Mouse (Mus musculus) left cerebral cortex, adult 11 months (tissue): ENCODE data around the gene Frmd4a.

Experiments used
- DNase-seq: peaks from one replicate; pipeline ENCODE4 v3.0.0; 2022; ENCODE audit warnings: low spot score

Frmd4a gene

GRCm38 (mm10) chr2:4137493-4137892, 120.0 kb downstream of the Frmd4a start:
- DNase-seq, result no peak

- DNase-seq, result no peak
Measured at GRCm38 (mm10) chr2:4142221-4142950, 124.9 kb downstream of the Frmd4a start.

GRCm38 (mm10) chr2:4144424-4144823, 126.9 kb downstream of the Frmd4a start:
- DNase-seq, result no peak

GRCm38 (mm10) chr2:4152521-4153040, 135.1 kb downstream of the Frmd4a start:
- no peak for DNase-seq

GRCm38 (mm10) chr2:4153131-4153631, 135.7 kb downstream of the Frmd4a start:
- DNase-seq, result no peak

- DNase-seq, result no peak
Measured at GRCm38 (mm10) chr2:4154036-4154653, 136.6 kb downstream of the Frmd4a start.

GRCm38 (mm10) chr2:4154654-4155047, 137.1 kb downstream of the Frmd4a start:
- no peak for DNase-seq

- DNase-seq, result no peak
Measured at GRCm38 (mm10) chr2:4155406-4155805, 137.9 kb downstream of the Frmd4a start.

- no peak for DNase-seq
Measured at GRCm38 (mm10) chr2:4156511-4156910, 139.0 kb downstream of the Frmd4a start.

GRCm38 (mm10) chr2:4157396-4157795, 139.9 kb downstream of the Frmd4a start:
- no peak for DNase-seq

GRCm38 (mm10) chr2:4159574-4160203, 142.2 kb downstream of the Frmd4a start:
- DNase-seq, result no peak

GRCm38 (mm10) chr2:4166191-4166590, 148.7 kb downstream of the Frmd4a start:
- DNase-seq, result no peak

GRCm38 (mm10) chr2:4167131-4167530, 149.6 kb downstream of the Frmd4a start:
- no peak for DNase-seq

GRCm38 (mm10) chr2:4169726-4170125, 152.2 kb downstream of the Frmd4a start:
- DNase-seq, result no peak

- DNase-seq, result no peak
Measured at GRCm38 (mm10) chr2:4170189-4170588, 152.7 kb downstream of the Frmd4a start.

- DNase-seq, result no peak
Measured at GRCm38 (mm10) chr2:4184991-4185390, 167.5 kb downstream of the Frmd4a start.

GRCm38 (mm10) chr2:4187521-4187920, 170.0 kb downstream of the Frmd4a start:
- DNase-seq, result no peak

GRCm38 (mm10) chr2:4188303-4188702, 170.8 kb downstream of the Frmd4a start:
- no peak for DNase-seq

- DNase-seq, result no peak
Measured at GRCm38 (mm10) chr2:4190345-4190744, 172.8 kb downstream of the Frmd4a start.

GRCm38 (mm10) chr2:4190995-4191394, 173.5 kb downstream of the Frmd4a start:
- no peak for DNase-seq

- no peak for DNase-seq
Measured at GRCm38 (mm10) chr2:4193206-4193605, 175.7 kb downstream of the Frmd4a start.

- DNase-seq, result no peak
Measured at GRCm38 (mm10) chr2:4194324-4195014, 177.0 kb downstream of the Frmd4a start.
